Comparison of ENCODE assay signal across 8 mouse cellular contexts in genomic region chrX:94213384-94213783, GRCm38 (mm10). TPM values are rescaled to one million over a fixed set of nuclear protein-coding genes. Genes with fewer than 3 reads are reported as not detected.
DNase-seq lines count a peak whose midpoint lies in the region; ATAC-seq lines count a peak whose summit lies in the region.

No protein-coding gene starts in this region.

- 9% methylated on average over 7 of the region's 7 CpGs for WGBS in heart, embryonic 13.5 days
- 12% methylated on average over 7 of the region's 7 CpGs for WGBS in hindbrain, embryonic 13.5 days
- 15% methylated on average over 7 of the region's 7 CpGs for WGBS in midbrain, embryonic 12.5 days

- H3K4me3 ChIP-seq in heart, embryonic 13.5 days: peak overlapping the region; percentile 65
- peak overlapping the region; percentile 75 for H3K4me3 ChIP-seq in hindbrain, embryonic 13.5 days
- H3K4me3 ChIP-seq in midbrain, embryonic 12.5 days: peak overlapping the region; percentile 82

- H3K36me3 ChIP-seq in heart, embryonic 13.5 days: peaks cover 23% of the 10 kb centered on the region
- peaks cover 6% of the 10 kb centered on the region for H3K36me3 ChIP-seq in hindbrain, embryonic 13.5 days
- H3K36me3 ChIP-seq in midbrain, embryonic 12.5 days: peaks cover 9% of the 10 kb centered on the region

- H3K4me1 ChIP-seq in heart, embryonic 13.5 days: peaks cover 5% of the 10 kb centered on the region
- H3K4me1 ChIP-seq in hindbrain, embryonic 13.5 days (replicated peaks): no peaks in the 10 kb centered on the region
- 0 out of 2 replicates have a peak, but pooled peaks cover 2% of the 10 kb centered on the region for H3K4me1 ChIP-seq in midbrain, embryonic 12.5 days

- H3K27me3 ChIP-seq in heart, embryonic 13.5 days (replicated peaks): no peaks in the 10 kb centered on the region
- H3K27me3 ChIP-seq in hindbrain, embryonic 13.5 days: no peaks in the 10 kb centered on the region
- no peaks in the 10 kb centered on the region for H3K27me3 ChIP-seq in midbrain, embryonic 12.5 days

- no peak for ATAC-seq in heart, embryonic 13.5 days (ENCODE audit: extremely low read depth, insufficient number of reproducible peaks, low FRiP score, low TSS enrichment)
- ATAC-seq in hindbrain, embryonic 13.5 days (ENCODE audit: low FRiP score): peak; percentile 35; the same call in 1 of the 2 replicates
- peak; percentile 20; the same call in 1 of the 2 replicates for ATAC-seq in midbrain, embryonic 12.5 days (ENCODE audit: low FRiP score, low read depth)

- intact Hi-C loops in heart, postnatal 25 days (cut with DNase I): loop anchor here (2.0 kb wide), 1 partner anchor 15 kb away; no protein-coding TSS in a partner anchor
- intact Hi-C loops in left cerebral cortex, postnatal 4 days (cut with DNase I): loop anchor here (2.0 kb wide), 1 partner anchor 35 kb away; no protein-coding TSS in a partner anchor

- peak overlapping the region; percentile 72 for H3K9ac ChIP-seq in heart, embryonic 13.5 days
- peak overlapping the region; percentile 55 for H3K9ac ChIP-seq in hindbrain, embryonic 13.5 days
- H3K9ac ChIP-seq in midbrain, embryonic 12.5 days (replicated peaks): no peak overlapping the region

- H3K9me3 ChIP-seq in heart, embryonic 13.5 days: no peaks in the 10 kb centered on the region
- no peaks in the 10 kb centered on the region for H3K9me3 ChIP-seq in hindbrain, embryonic 13.5 days
- H3K9me3 ChIP-seq in midbrain, embryonic 12.5 days: no peaks in the 10 kb centered on the region

- peak overlapping the region; percentile 77 for H3K4me2 ChIP-seq in heart, embryonic 13.5 days
- H3K4me2 ChIP-seq in hindbrain, embryonic 13.5 days: peak overlapping the region; percentile 50
- H3K4me2 ChIP-seq in midbrain, embryonic 12.5 days (replicated peaks): peak overlapping the region; percentile 73

- H3K27ac ChIP-seq in heart, embryonic 13.5 days (replicated peaks): peak overlapping the region; percentile 80
- H3K27ac ChIP-seq in hindbrain, embryonic 13.5 days: peak overlapping the region; percentile 83
- H3K27ac ChIP-seq in midbrain, embryonic 12.5 days (replicated peaks): no peak overlapping the region

- DNase-seq in heart, postnatal 25 days (ENCODE audit: low spot score): no peak
- peak; percentile 73 for DNase-seq in A20 (ENCODE audit: low read depth, low spot score)
- DNase-seq in cerebellum, adult 9-11 months: peak; percentile 27
- no peak for DNase-seq in adrenal gland, postnatal 36 days
- no peak for DNase-seq in left cerebral cortex, postnatal 4 days

RNA-seq across cellular contexts. Expression of gene Eif2s3x, which starts 0.7 kb away (rescaled TPM):
- 50.5 and 56.1 TPM in 2 replicates for polyA plus RNA-seq in heart, embryonic 13.5 days (2015; fragmentation: Nextera tagmentation; extraction: Ambion mirVana)
- 100 to 1,000 TPM in 1 of 2 experiments, 10 to 100 TPM in 1; 90.8 to 166 TPM for total RNA-seq in heart, postnatal 25 days (2021)
- polyA plus RNA-seq in hindbrain, embryonic 13.5 days (2015; fragmentation: Nextera tagmentation; extraction: Ambion mirVana): 87.1 and 93.1 TPM in 2 replicates
- polyA plus RNA-seq in midbrain, embryonic 12.5 days (2016; fragmentation: Nextera tagmentation; extraction: Ambion mirVana): 98.6 and 113 TPM in 2 replicates
- 100 to 1,000 TPM; 154 to 213 TPM for total RNA-seq in adrenal gland, postnatal 36 days (2021)
- total RNA-seq in left cerebral cortex, postnatal 4 days (2021): 100 to 1,000 TPM; 167 to 244 TPM

RNA-seq across cellular contexts. Expression of gene Klhl15, which starts 21.0 kb away (rescaled TPM):
- 3.8 and 4.4 TPM in 2 replicates for polyA plus RNA-seq in heart, embryonic 13.5 days (2015; fragmentation: Nextera tagmentation; extraction: Ambion mirVana)
- 1 to 10 TPM; 6.5 to 8.0 TPM for total RNA-seq in heart, postnatal 25 days (2021)
- polyA plus RNA-seq in hindbrain, embryonic 13.5 days (2015; fragmentation: Nextera tagmentation; extraction: Ambion mirVana): 9.7 and 10.4 TPM in 2 replicates
- 10.8 and 12.5 TPM in 2 replicates for polyA plus RNA-seq in midbrain, embryonic 12.5 days (2016; fragmentation: Nextera tagmentation; extraction: Ambion mirVana)
- total RNA-seq in adrenal gland, postnatal 36 days (2021): 10 to 100 TPM; 19.0 to 20.4 TPM
- 10 to 100 TPM; 17.5 to 18.7 TPM for total RNA-seq in left cerebral cortex, postnatal 4 days (2021)

Comparison
In these comparisons a context has a peak if more than half of its experiments do, and no peak if none do; other contexts are left out.
1. DNase-seq: peak in A20 (single experiment) and cerebellum, adult 9-11 months (single experiment); none in heart, postnatal 25 days (single experiment), adrenal gland, postnatal 36 days (0 of 2) and left cerebral cortex, postnatal 4 days (single experiment).
2. Peak in every context shown above with its lines, with median percentiles within 50 percentile points of each other: H3K4me2 ChIP-seq and H3K4me3 ChIP-seq.